Mouse (Mus musculus) liver, embryonic 14.5 days (tissue): ENCODE data around the gene Ctf1.

Source experiments
- CTCF ChIP-seq: IDR thresholded peaks from 2 replicates; pipeline ENCODE4 v1.5.1; 2016; ENCODE audit warnings: antibody characterized with exemption, low read depth, control low read depth
- EP300 ChIP-seq: IDR thresholded peaks from 2 replicates; pipeline ENCODE4 v1.6.1; 2016; ENCODE audit warnings: antibody characterized with exemption, low read depth

- TF ChIP-seq CTCF = no peak
- TF ChIP-seq EP300 = no peak
Measured at GRCm38 (mm10) chr7:127671880-127672774, 40.4 kb upstream of the Ctf1 start.
